Mouse (Mus musculus) midbrain, embryonic 10.5 days (tissue): ENCODE results near the gene Foxp1. TPM values are rescaled to one million over a fixed set of nuclear protein-coding genes. Genes with fewer than 3 reads are reported as not detected.
A peak's percentile ranks its signal among the peaks of the same experiment; 100 is the strongest.

Experiments
- DNase-seq: peaks from one replicate; pipeline ENCODE4 v3.0.0-alpha.2; 2017; ENCODE audit warnings: low spot score
- H3K27ac ChIP-seq: fragments of 300-500 bp; sonication (generic); replicated peaks from 2 replicates; pipeline ENCODE4 v1.5.1; 2016; ENCODE audit warnings: mild to moderate bottlenecking
- H3K27me3 ChIP-seq: fragments of 300-500 bp; sonication (generic); 2 replicates; pipeline ENCODE4 v1.6.1; 2016; ENCODE audit warnings: low read depth, mild to moderate bottlenecking; ENCODE audit not compliant: poor library complexity, severe bottlenecking
- H3K36me3 ChIP-seq: fragments of 300-500 bp; sonication (generic); 2 replicates; pipeline ENCODE4 v1.6.1; 2016; ENCODE audit warnings: mild to moderate bottlenecking, moderate library complexity
- H3K4me1 ChIP-seq: fragments of 300-500 bp; sonication (generic); 2 replicates; pipeline ENCODE4 v1.6.1; 2016
- H3K4me3 ChIP-seq: fragments of 300-500 bp; sonication (generic); 2 replicates; pipeline ENCODE4 v1.5.1; 2016; ENCODE audit warnings: mild to moderate bottlenecking, moderate library complexity
- H3K9me3 ChIP-seq: fragments of 300-500 bp; sonication (generic); replicated peaks from 2 replicates; pipeline ENCODE4 v1.6.1; 2016; ENCODE audit warnings: mild to moderate bottlenecking
- WGBS: fragments of 180-500 bp; shearing (Covaris S2); methylation state at CpG from one replicate; pipeline ENCODE4 v1.1.7; 2016; 5-methylcytosine and 5-hydroxymethylcytosine counted together
- polyA plus RNA-seq: library from polyadenylated mRNA; unstranded; fragments of >200 nt; fragmentation: Nextera tagmentation; extraction: Ambion mirVana; gene quantifications from 2 replicates; pipeline ENCODE4 v1.2.1, GENCODE M21; 2016

Gene Foxp1
- polyA plus RNA-seq, 1 experiment from 2014 or later = 63.7 TPM

- no peak overlapping the region for H3K4me3 ChIP-seq
- 87% methylated on average over 5 of the region's 5 CpGs for WGBS
- H3K9me3 ChIP-seq = no peaks in the 10 kb centered on the region
- H3K4me1 ChIP-seq = no peaks in the 10 kb centered on the region
- DNase-seq = no peak
- H3K27me3 ChIP-seq = no peaks in the 10 kb centered on the region
- H3K36me3 ChIP-seq = peaks cover 4% of the 10 kb centered on the region; the same call in 1 of the 2 replicates
- no peak overlapping the region for H3K27ac ChIP-seq
Measured at GRCm38 (mm10) chr6:99350156-99350555, 172.4 kb downstream of the Foxp1 start.

- peaks cover 4% of the 10 kb centered on the region; the same call in 1 of the 2 replicates for H3K36me3 ChIP-seq
- H3K4me1 ChIP-seq = no peaks in the 10 kb centered on the region
- H3K27ac ChIP-seq = no peak overlapping the region
- no peaks in the 10 kb centered on the region for H3K9me3 ChIP-seq
- H3K27me3 ChIP-seq = no peaks in the 10 kb centered on the region
- no peak for DNase-seq
- no peak overlapping the region for H3K4me3 ChIP-seq
- 81% methylated on average over 10 of the region's 10 CpGs for WGBS
Measured at GRCm38 (mm10) chr6:99347836-99348235, 174.7 kb downstream of the Foxp1 start.

DNA sequence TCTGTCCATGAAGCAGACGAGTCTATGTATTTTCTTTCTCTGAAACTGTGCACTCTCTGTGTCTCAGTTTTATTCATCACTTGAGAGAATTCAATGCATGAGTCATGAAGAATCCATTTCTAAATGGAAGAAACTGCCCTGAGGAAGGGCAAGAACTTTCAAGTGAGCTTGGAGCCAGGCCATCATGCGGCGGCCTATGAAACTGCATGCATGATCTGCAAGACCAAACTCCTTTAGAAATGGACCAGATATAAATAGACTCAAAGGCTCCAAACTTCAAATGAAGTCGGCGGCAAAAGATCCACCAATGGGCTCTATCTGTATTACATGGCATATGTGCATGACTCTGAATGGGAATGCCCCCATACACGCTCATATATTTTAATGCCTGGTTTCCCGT, 177.6 kb downstream of the Foxp1 start:
- DNase-seq = no peak
- 95% methylated on average over 7 of the region's 7 CpGs for WGBS
- H3K36me3 ChIP-seq = peaks cover 4% of the 10 kb centered on the region; the same call in 1 of the 2 replicates

GRCm38 (mm10) chr6:99344357-99344756, 178.2 kb downstream of the Foxp1 start:
- Histone ChIP-seq H3K36me3 (peaks cover 4% of the 10 kb centered on the region; the same call in 1 of the 2 replicates), H3K27me3 (no peaks in the 10 kb centered on the region), H3K4me1 (peaks cover 2% of the 10 kb centered on the region; the same call in 1 of the 2 replicates), H3K9me3 (no peaks in the 10 kb centered on the region), H3K27ac (no peak overlapping the region), H3K4me3 (no peak overlapping the region)
- WGBS = 97% methylated on average over 3 of the region's 3 CpGs
- DNase-seq = no peak

More for the DNA sequence above, 177.6 kb downstream of the Foxp1 start:
- Histone ChIP-seq H3K27me3 (no peaks in the 10 kb centered on the region), H3K4me1 (no peaks in the 10 kb centered on the region), H3K27ac (no peak overlapping the region), H3K9me3 (no peaks in the 10 kb centered on the region), H3K4me3 (no peak overlapping the region)

- Histone ChIP-seq H3K27ac (no peak overlapping the region), H3K4me3 (no peak overlapping the region), H3K9me3 (no peaks in the 10 kb centered on the region), H3K27me3 (no peaks in the 10 kb centered on the region), H3K36me3 (peaks cover 4% of the 10 kb centered on the region; the same call in 1 of the 2 replicates), H3K4me1 (peaks cover 6% of the 10 kb centered on the region; the same call in 1 of the 2 replicates)
- 92% methylated on average over 3 of the region's 3 CpGs for WGBS
- no peak for DNase-seq
Measured at GRCm38 (mm10) chr6:99343815-99344214, 178.7 kb downstream of the Foxp1 start.

GRCm38 (mm10) chr6:99342416-99342815, 180.1 kb downstream of the Foxp1 start:
- 91% methylated on average over 3 of the region's 3 CpGs for WGBS
- Histone ChIP-seq H3K36me3 (peaks cover 4% of the 10 kb centered on the region; the same call in 1 of the 2 replicates), H3K4me1 (peaks cover 14% of the 10 kb centered on the region), H3K27ac (no peak overlapping the region), H3K27me3 (no peaks in the 10 kb centered on the region), H3K4me3 (no peak overlapping the region), H3K9me3 (no peaks in the 10 kb centered on the region)
- no peak for DNase-seq

DNA sequence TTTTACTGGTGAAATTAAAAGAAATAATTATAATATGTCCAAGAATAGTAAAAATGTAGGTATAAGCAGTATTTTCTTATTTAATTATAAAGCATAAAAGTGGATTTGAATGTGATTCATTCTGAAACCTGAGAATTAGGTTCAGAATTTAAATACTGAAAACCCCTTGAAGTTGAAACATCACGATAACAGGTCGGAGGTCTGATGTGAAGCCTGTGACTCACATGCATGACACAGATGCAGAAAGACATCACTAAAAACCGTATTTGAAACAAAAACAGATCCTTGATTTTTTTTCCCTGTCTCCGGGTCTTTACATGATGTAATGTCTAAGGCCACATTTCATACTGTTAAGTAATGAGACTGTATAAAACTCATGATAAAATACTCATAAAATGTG, 181.6 kb downstream of the Foxp1 start:
- H3K4me3 ChIP-seq = no peak overlapping the region
- no peak overlapping the region for H3K27ac ChIP-seq
- WGBS = 88% methylated on average over 4 of the region's 4 CpGs
- peaks cover 3% of the 10 kb centered on the region; the same call in 1 of the 2 replicates for H3K36me3 ChIP-seq
- H3K9me3 ChIP-seq = no peaks in the 10 kb centered on the region
- H3K27me3 ChIP-seq = no peaks in the 10 kb centered on the region
- no peak for DNase-seq
- H3K4me1 ChIP-seq = peaks cover 27% of the 10 kb centered on the region

DNA sequence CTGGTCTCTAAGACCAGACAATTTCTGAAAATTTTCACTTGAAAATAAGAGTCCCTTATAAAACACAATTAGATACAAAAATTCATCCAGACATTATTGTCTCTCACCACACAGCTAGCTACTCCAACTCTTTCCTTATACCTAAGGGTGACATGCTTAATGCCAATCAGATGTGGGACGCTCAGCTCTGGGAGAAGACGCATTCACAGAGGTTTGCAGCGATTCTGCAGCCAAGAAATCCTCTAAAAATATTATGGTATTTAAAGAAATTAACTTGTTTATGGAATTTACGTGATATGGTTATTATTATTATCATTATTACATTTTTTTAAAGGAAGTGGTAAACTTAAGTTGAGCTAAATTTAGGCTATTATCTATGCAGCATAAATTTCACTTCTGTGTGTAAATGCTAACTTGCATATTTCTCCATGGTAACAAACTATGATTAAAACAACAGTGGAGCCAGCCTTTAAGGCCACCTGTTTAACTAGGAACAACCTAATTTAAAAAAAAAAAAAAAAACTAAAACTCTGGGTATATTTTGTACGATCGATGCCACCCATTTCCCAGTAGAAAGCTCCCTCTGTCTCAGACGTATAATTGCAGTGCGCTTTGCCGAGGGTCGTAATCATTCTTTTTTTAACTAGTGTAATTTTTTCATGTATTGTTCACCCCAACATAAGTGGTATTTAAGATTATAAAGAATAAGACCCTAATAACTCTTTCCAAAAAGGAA, 182.4 kb downstream of the Foxp1 start:
- Histone ChIP-seq H3K36me3 (no peaks in the 10 kb centered on the region), H3K27me3 (no peaks in the 10 kb centered on the region), H3K27ac (no peak overlapping the region), H3K4me1 (peaks cover 30% of the 10 kb centered on the region), H3K4me3 (no peak overlapping the region), H3K9me3 (no peaks in the 10 kb centered on the region)
- 91% methylated on average over 10 of the region's 10 CpGs for WGBS
- DNase-seq = no peak

DNA sequence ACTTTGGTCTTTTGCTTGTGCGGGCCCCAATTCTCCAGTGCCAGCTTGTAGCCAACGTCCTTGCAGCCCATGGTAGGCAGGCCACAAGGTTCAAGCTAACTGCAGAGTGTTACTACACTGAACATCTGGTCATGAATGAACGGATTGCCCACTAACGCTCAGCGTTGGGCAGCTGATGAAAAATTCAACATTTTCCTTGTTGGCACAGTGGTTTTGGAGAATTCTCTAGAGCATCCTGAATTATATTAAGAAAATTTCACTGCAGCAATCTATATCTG, 183.2 kb downstream of the Foxp1 start:
- no peaks in the 10 kb centered on the region for H3K9me3 ChIP-seq
- H3K27me3 ChIP-seq = no peaks in the 10 kb centered on the region
- no peak overlapping the region; the same call in 1 of the 2 replicates for H3K27ac ChIP-seq
- H3K36me3 ChIP-seq = no peaks in the 10 kb centered on the region
- H3K4me1 ChIP-seq = peaks cover 30% of the 10 kb centered on the region
- DNase-seq = no peak
- WGBS = 82% methylated on average over 5 of the region's 5 CpGs
- no peak overlapping the region for H3K4me3 ChIP-seq

- no peak overlapping the region for H3K4me3 ChIP-seq
- H3K27ac ChIP-seq = no peak overlapping the region; the same call in 1 of the 2 replicates
- H3K4me1 ChIP-seq = peaks cover 30% of the 10 kb centered on the region
- no peaks in the 10 kb centered on the region for H3K27me3 ChIP-seq
- no peaks in the 10 kb centered on the region for H3K36me3 ChIP-seq
- no peaks in the 10 kb centered on the region for H3K9me3 ChIP-seq
- 76% methylated on average over 9 of the region's 9 CpGs for WGBS
- DNase-seq = no peak
Measured at GRCm38 (mm10) chr6:99338593-99339342, 183.8 kb downstream of the Foxp1 start.

DNA sequence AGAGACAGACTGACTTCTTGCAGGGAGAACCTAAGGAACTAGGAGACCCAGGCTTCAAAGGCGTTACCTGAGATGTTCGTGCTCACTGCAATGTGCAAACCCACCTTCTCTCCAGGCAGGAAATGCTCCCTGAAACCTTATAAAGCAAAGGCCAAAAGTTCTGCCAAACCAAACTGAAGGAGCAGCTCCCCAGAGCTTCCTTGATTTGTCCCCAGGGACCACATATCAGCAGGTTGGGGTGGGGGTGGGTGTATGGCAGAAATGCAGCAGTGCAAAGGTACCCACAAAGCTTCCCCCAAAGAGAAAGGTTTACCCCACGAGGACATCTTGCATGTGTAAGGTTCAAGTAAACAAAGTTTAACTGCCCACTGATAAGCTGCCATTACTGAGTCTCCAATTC, 184.3 kb downstream of the Foxp1 start:
- H3K9me3 ChIP-seq = no peaks in the 10 kb centered on the region
- WGBS = 62% methylated on average over 3 of the region's 3 CpGs
- no peaks in the 10 kb centered on the region for H3K36me3 ChIP-seq
- H3K27ac ChIP-seq = no peak overlapping the region
- H3K27me3 ChIP-seq = no peaks in the 10 kb centered on the region
- H3K4me1 ChIP-seq = peaks cover 30% of the 10 kb centered on the region
- no peak for DNase-seq
- H3K4me3 ChIP-seq = no peak overlapping the region

- Histone ChIP-seq H3K36me3 (no peaks in the 10 kb centered on the region), H3K27me3 (no peaks in the 10 kb centered on the region), H3K27ac (no peak overlapping the region), H3K4me1 (peaks cover 30% of the 10 kb centered on the region), H3K4me3 (no peak overlapping the region), H3K9me3 (no peaks in the 10 kb centered on the region)
- no peak for DNase-seq
- 70% methylated on average over 6 of the region's 6 CpGs for WGBS
Measured at GRCm38 (mm10) chr6:99337575-99337974, 184.9 kb downstream of the Foxp1 start.

DNA sequence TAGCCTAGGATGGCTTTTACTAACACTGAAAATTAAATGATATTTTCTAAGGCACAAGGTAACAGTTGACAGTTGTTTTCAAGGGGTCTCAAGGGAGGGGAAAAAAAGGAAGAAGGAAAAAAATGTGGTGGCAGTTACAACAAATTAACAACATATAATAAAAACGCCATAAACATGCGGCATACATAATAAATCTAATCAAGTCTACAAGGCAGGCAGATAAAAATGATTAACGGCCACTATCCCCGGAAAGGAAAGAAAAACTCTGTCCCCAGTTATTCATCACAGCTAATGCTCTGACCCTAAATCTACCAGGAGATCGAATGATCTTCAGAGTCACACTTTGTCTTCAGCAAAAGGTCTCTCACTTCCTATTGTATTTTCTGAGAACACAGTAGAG, 186.3 kb downstream of the Foxp1 start:
- Histone ChIP-seq H3K27ac (0 out of 2 replicates have a peak overlapping the region, but pooled peaks have one; percentile 23), H3K4me1 (peaks cover 30% of the 10 kb centered on the region), H3K36me3 (no peaks in the 10 kb centered on the region), H3K9me3 (no peaks in the 10 kb centered on the region), H3K4me3 (no peak overlapping the region), H3K27me3 (no peaks in the 10 kb centered on the region)
- no peak for DNase-seq
- WGBS = 74% methylated on average over 5 of the region's 5 CpGs
